Mouse (Mus musculus): ENCODE measurements around the gene Gm1043. TPM values are rescaled to one million over a fixed set of nuclear protein-coding genes. Genes with fewer than 3 reads are reported as not detected.

Gm1043 gene
- polyA plus RNA-seq, 1 experiment from 2014 or later: 0.12 TPM

- no peak overlapping the region for H3K4me2 ChIP-seq (ENCODE audit: low read depth)
- no peaks in the 10 kb centered on the region for H3K27me3 ChIP-seq (ENCODE audit: control insufficient read depth, insufficient read depth, low read length)
- no peaks in the 10 kb centered on the region for H3K36me3 ChIP-seq (ENCODE audit: control insufficient read depth, insufficient read depth, low read length)
- H3K4me3 ChIP-seq (ENCODE audit: low read depth, low read length): no peak overlapping the region
- ATAC-seq (ENCODE audit: insufficient read depth, low FRiP score, low TSS enrichment) (no peak), DNase-seq (ENCODE audit: low spot score) (peak; percentile 43)
- peak overlapping the region; percentile 64; the same call in 1 of the 2 replicates for H3K27ac ChIP-seq (ENCODE audit: low read depth, low read length)
- H3K9me3 ChIP-seq (ENCODE audit: control insufficient read depth, low read length): no peaks in the 10 kb centered on the region
- H3K4me1 ChIP-seq (ENCODE audit: control insufficient read depth, insufficient read depth, low read length): peaks cover 20% of the 10 kb centered on the region
- H3K9ac ChIP-seq (ENCODE audit: low read length): no peak overlapping the region
- WGBS: 38% methylated on average over 10 of the region's 10 CpGs
These were observed 111.6 kb downstream of the Gm1043 start for GRCm38 (mm10) chr5:37196666-37197250.

DNA sequence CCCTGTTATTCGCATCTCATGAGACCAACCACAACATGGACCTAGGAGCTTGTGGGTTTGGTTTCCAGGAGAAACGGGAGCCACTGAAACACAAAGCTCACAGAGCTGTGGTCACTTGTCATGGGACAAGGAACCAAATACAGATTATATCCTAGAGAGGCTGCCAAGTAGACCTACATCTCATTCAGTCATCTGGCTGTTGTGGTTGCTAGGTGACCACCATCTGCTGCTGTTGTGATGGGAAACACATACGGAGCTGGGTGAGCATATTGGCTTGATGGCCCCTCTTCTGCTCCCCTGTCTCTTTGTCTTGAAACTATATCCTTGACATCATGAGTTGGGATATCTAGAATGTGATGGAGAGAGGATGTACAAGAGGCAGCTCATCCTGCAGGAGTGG is 112.3 kb downstream of the Gm1043 start:
- Histone ChIP-seq H3K4me3 (ENCODE audit: low read depth, low read length) (no peak overlapping the region), H3K36me3 (ENCODE audit: control insufficient read depth, insufficient read depth, low read length) (no peaks in the 10 kb centered on the region), H3K9me3 (ENCODE audit: control insufficient read depth, low read length) (no peaks in the 10 kb centered on the region), H3K27me3 (ENCODE audit: control insufficient read depth, insufficient read depth, low read length) (no peaks in the 10 kb centered on the region), H3K27ac (ENCODE audit: low read depth, low read length) (peak overlapping the region; percentile 58; the same call in 1 of the 2 replicates), H3K9ac (ENCODE audit: low read length) (no peak overlapping the region), H3K4me1 (ENCODE audit: control insufficient read depth, insufficient read depth, low read length) (peaks cover 23% of the 10 kb centered on the region), H3K4me2 (ENCODE audit: low read depth) (no peak overlapping the region)
- WGBS: 73% methylated on average over 3 of the region's 3 CpGs
- ATAC-seq (ENCODE audit: insufficient read depth, low FRiP score, low TSS enrichment): no peak
- no peak for DNase-seq (ENCODE audit: low spot score)

DNA sequence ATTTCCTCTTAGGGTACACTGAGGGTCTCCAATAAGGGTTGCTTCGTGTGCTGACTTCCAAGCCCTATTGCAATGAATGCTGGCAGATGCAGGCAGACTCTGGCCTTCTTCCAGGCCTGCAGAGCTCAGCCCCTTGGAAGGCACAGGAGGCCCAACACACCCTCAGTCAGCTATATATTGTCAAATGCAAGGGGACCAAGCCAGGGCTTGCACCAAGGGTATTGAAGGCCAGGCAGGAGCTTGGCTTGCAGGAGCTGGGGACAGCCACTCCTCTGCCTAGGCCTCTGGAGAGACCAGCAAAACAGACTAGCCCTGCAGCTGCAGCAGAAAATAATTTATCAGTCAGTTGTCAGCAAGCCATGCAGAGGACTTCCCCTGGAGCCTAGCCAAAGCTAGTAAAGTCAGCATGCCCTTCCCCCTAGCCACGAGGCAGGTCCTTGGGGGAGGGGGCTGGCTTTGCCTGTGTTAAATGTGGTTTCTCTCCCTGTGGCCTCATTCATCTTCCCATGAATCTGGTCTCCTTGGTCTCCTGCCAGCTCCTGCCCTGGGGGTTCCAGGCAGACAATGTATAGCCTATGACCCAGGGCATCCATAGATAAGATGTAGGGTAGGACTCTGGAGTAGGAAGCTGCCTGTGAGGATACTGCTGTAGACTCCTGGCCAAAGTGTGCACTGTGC is 113.0 kb downstream of the Gm1043 start:
- peak overlapping the region; percentile 58 for H3K27ac ChIP-seq (ENCODE audit: low read depth, low read length)
- WGBS: 42% methylated on average over 2 of the region's 2 CpGs

GRCm38 (mm10) chr5:37202285-37202684 is 117.1 kb downstream of the Gm1043 start:
- ATAC-seq (ENCODE audit: insufficient read depth, low FRiP score, low TSS enrichment) (peak; percentile 56), DNase-seq (ENCODE audit: low spot score) (peak; percentile 64)

More for the DNA sequence above, 113.0 kb downstream of the Gm1043 start:
- no peak overlapping the region for H3K4me3 ChIP-seq (ENCODE audit: low read depth, low read length)
- DNase-seq (ENCODE audit: low spot score): peak; percentile 80
- no peaks in the 10 kb centered on the region for H3K9me3 ChIP-seq (ENCODE audit: control insufficient read depth, low read length)
- H3K27me3 ChIP-seq (ENCODE audit: control insufficient read depth, insufficient read depth, low read length): no peaks in the 10 kb centered on the region
- no peaks in the 10 kb centered on the region for H3K36me3 ChIP-seq (ENCODE audit: control insufficient read depth, insufficient read depth, low read length)
- H3K9ac ChIP-seq (ENCODE audit: low read length): no peak overlapping the region
- no peak overlapping the region for H3K4me2 ChIP-seq (ENCODE audit: low read depth)
- peaks cover 24% of the 10 kb centered on the region for H3K4me1 ChIP-seq (ENCODE audit: control insufficient read depth, insufficient read depth, low read length)
- peak; percentile 48 for ATAC-seq (ENCODE audit: insufficient read depth, low FRiP score, low TSS enrichment)

GRCm38 (mm10) chr5:37204886-37205285 is 119.7 kb downstream of the Gm1043 start:
- Histone ChIP-seq H3K27ac (ENCODE audit: low read depth, low read length) (no peak overlapping the region), H3K9me3 (ENCODE audit: control insufficient read depth, low read length) (no peaks in the 10 kb centered on the region)
- no peak for ATAC-seq (ENCODE audit: insufficient read depth, low FRiP score, low TSS enrichment)

More at GRCm38 (mm10) chr5:37202285-37202684, 117.1 kb downstream of the Gm1043 start:
- Histone ChIP-seq H3K9ac (ENCODE audit: low read length) (no peak overlapping the region), H3K4me1 (ENCODE audit: control insufficient read depth, insufficient read depth, low read length) (peaks cover 15% of the 10 kb centered on the region), H3K4me3 (ENCODE audit: low read depth, low read length) (no peak overlapping the region), H3K4me2 (ENCODE audit: low read depth) (no peak overlapping the region), H3K27ac (ENCODE audit: low read depth, low read length) (peak overlapping the region; percentile 6; the same call in 1 of the 2 replicates), H3K9me3 (ENCODE audit: control insufficient read depth, low read length) (no peaks in the 10 kb centered on the region), H3K27me3 (ENCODE audit: control insufficient read depth, insufficient read depth, low read length) (no peaks in the 10 kb centered on the region), H3K36me3 (ENCODE audit: control insufficient read depth, insufficient read depth, low read length) (no peaks in the 10 kb centered on the region)
- WGBS: 15% methylated on average over 1 of the region's 1 CpGs

GRCm38 (mm10) chr5:37205420-37205819 is 120.2 kb downstream of the Gm1043 start:
- Histone ChIP-seq H3K27ac (ENCODE audit: low read depth, low read length) (no peak overlapping the region), H3K4me1 (ENCODE audit: control insufficient read depth, insufficient read depth, low read length) (0 out of 2 replicates have a peak, but pooled peaks cover 4% of the 10 kb centered on the region), H3K36me3 (ENCODE audit: control insufficient read depth, insufficient read depth, low read length) (no peaks in the 10 kb centered on the region), H3K4me2 (ENCODE audit: low read depth) (no peak overlapping the region), H3K27me3 (ENCODE audit: control insufficient read depth, insufficient read depth, low read length) (no peaks in the 10 kb centered on the region), H3K4me3 (ENCODE audit: low read depth, low read length) (no peak overlapping the region), H3K9me3 (ENCODE audit: control insufficient read depth, low read length) (no peaks in the 10 kb centered on the region), H3K9ac (ENCODE audit: low read length) (no peak overlapping the region)
- 78% methylated on average over 1 of the region's 1 CpGs for WGBS
- DNase-seq (ENCODE audit: low spot score) (no peak), ATAC-seq (ENCODE audit: insufficient read depth, low FRiP score, low TSS enrichment) (no peak)

More at GRCm38 (mm10) chr5:37204886-37205285, 119.7 kb downstream of the Gm1043 start:
- WGBS: 88% methylated on average over 7 of the region's 7 CpGs
- Histone ChIP-seq H3K36me3 (ENCODE audit: control insufficient read depth, insufficient read depth, low read length) (no peaks in the 10 kb centered on the region), H3K4me2 (ENCODE audit: low read depth) (no peak overlapping the region), H3K4me1 (ENCODE audit: control insufficient read depth, insufficient read depth, low read length) (0 out of 2 replicates have a peak, but pooled peaks cover 4% of the 10 kb centered on the region), H3K4me3 (ENCODE audit: low read depth, low read length) (no peak overlapping the region), H3K9ac (ENCODE audit: low read length) (no peak overlapping the region), H3K27me3 (ENCODE audit: control insufficient read depth, insufficient read depth, low read length) (no peaks in the 10 kb centered on the region)
- DNase-seq (ENCODE audit: low spot score): no peak

- Histone ChIP-seq H3K9me3 (ENCODE audit: control insufficient read depth, low read length) (no peaks in the 10 kb centered on the region), H3K27ac (ENCODE audit: low read depth, low read length) (no peak overlapping the region), H3K4me2 (ENCODE audit: low read depth) (no peak overlapping the region), H3K4me1 (ENCODE audit: control insufficient read depth, insufficient read depth, low read length) (0 out of 2 replicates have a peak, but pooled peaks cover 4% of the 10 kb centered on the region), H3K27me3 (ENCODE audit: control insufficient read depth, insufficient read depth, low read length) (no peaks in the 10 kb centered on the region), H3K4me3 (ENCODE audit: low read depth, low read length) (no peak overlapping the region), H3K9ac (ENCODE audit: low read length) (no peak overlapping the region), H3K36me3 (ENCODE audit: control insufficient read depth, insufficient read depth, low read length) (no peaks in the 10 kb centered on the region)
- WGBS: 75% methylated on average over 2 of the region's 2 CpGs
- ATAC-seq (ENCODE audit: insufficient read depth, low FRiP score, low TSS enrichment) (no peak), DNase-seq (ENCODE audit: low spot score) (no peak)
These were observed 121.2 kb downstream of the Gm1043 start for GRCm38 (mm10) chr5:37206364-37206763.

DNA sequence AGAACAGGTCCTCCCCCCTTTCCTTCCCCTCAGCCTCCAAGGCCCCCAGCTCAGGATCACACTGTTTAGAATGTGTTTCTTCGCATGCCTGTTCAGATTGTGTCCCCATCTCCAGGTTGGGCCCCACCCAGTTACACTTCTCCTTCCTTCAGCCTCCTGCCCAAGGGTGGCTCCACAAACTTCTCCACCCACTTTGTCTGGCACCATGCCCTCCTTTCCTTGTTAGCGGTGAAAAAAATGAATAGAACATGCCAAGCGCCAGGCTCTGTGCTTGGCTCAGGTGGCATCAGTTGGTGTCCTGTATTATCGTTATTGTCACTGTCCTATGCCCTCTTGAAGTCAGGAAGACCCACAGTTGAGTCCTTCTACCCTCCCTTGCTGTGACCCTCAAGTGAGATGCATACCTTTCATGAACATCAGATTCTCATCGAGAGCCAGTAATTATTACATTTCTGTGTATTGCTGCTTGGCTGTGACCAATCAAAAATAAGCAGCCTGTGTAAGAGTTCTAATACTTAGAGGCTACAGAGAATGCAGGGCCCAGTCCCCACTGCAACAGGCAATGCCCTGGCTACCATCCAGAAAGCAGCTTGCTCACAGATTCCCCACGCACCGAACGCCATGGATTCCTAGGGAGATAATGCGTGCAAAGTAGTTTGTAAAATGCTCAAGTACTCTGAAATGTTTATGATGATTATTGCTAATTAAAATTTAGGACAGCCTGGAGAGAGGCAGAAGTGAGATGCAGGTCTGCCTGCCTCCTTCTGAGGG is 128.0 kb downstream of the Gm1043 start:
- DNase-seq (ENCODE audit: low spot score) (no peak), ATAC-seq (ENCODE audit: insufficient read depth, low FRiP score, low TSS enrichment) (no peak)
- Histone ChIP-seq H3K4me1 (ENCODE audit: control insufficient read depth, insufficient read depth, low read length) (no peaks in the 10 kb centered on the region), H3K27ac (ENCODE audit: low read depth, low read length) (no peak overlapping the region), H3K36me3 (ENCODE audit: control insufficient read depth, insufficient read depth, low read length) (no peaks in the 10 kb centered on the region), H3K9ac (ENCODE audit: low read length) (no peak overlapping the region), H3K27me3 (ENCODE audit: control insufficient read depth, insufficient read depth, low read length) (no peaks in the 10 kb centered on the region), H3K4me2 (ENCODE audit: low read depth) (no peak overlapping the region), H3K9me3 (ENCODE audit: control insufficient read depth, low read length) (no peaks in the 10 kb centered on the region), H3K4me3 (ENCODE audit: low read depth, low read length) (no peak overlapping the region)
- 89% methylated on average over 9 of the region's 9 CpGs for WGBS

All from neural tube, embryonic 11.5 days (tissue).